Mouse (Mus musculus): ENCODE measurements around the gene C1s1. TPM values are rescaled to one million over a fixed set of nuclear protein-coding genes. Genes with fewer than 3 reads are reported as not detected.
"Not testable (repeated sequence)": the region's sequence is repeated elsewhere in the genome, so short reads cannot be mapped to it uniquely, and the experiment has no call there.

Gene C1s1
- polyA plus RNA-seq, 1 experiment from 2014 or later, result 0.49 TPM

DNA sequence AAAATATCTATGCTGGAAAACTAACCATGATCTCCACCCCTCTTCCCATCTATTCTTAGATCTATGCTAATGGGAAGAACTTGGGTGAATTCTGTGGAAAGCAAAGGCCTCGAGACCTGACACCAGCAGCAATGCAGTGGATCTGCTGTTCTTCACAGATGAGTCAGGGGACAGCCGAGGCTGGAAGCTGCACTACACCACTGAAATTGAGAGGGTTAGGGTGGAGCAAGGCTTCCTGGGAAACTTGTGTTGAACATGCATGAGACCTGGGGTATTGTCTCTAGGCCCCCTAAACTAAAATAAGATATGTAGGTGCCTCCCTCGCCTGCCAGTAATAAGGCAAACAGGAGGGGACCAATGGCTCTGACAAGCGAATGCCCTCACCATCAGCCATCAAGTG lies 19.0 kb upstream of the C1s1 start:
- not testable (repeated sequence) for ATAC-seq; H3K36me3 ChIP-seq (ENCODE audit: control insufficient read depth, insufficient read depth, low read length); H3K27ac ChIP-seq (ENCODE audit: low read depth, low read length); H3K9ac ChIP-seq (ENCODE audit: low read depth, low read length); H3K4me2 ChIP-seq (ENCODE audit: low read length); H3K4me3 ChIP-seq (ENCODE audit: low read length); H3K9me3 ChIP-seq (ENCODE audit: control insufficient read depth, low read length); H3K27me3 ChIP-seq (replicated peaks; ENCODE audit: control insufficient read depth, insufficient read depth, low read length); H3K4me1 ChIP-seq (ENCODE audit: control insufficient read depth, insufficient read depth, low read depth, low read length)
- WGBS, result 85% methylated on average over 4 of the region's 4 CpGs

DNA sequence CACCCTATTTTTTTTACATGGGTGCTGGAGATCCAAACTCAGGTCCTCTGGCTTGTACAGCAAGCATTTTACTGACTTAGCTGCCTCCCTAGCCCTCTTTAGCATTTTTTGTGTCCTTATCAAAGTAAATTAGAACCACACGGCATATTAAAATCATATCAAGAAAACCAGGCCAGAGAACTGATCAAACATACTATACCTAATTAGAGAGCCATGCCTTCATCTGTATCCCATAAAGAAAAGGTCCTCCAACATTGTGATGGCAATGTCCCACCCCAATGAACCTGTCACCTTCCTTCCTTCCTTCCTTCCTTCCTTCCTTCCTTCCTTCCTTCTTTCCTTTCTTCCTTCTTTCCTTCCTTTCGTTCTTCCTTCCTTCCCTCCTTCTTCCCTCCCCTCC lies 13.8 kb upstream of the C1s1 start:
- not testable (repeated sequence) for H3K27me3 ChIP-seq (replicated peaks; ENCODE audit: control insufficient read depth, insufficient read depth, low read length); H3K36me3 ChIP-seq (ENCODE audit: control insufficient read depth, insufficient read depth, low read length); H3K4me1 ChIP-seq (ENCODE audit: control insufficient read depth, insufficient read depth, low read depth, low read length); H3K27ac ChIP-seq (ENCODE audit: low read depth, low read length); H3K4me3 ChIP-seq (ENCODE audit: low read length); H3K9me3 ChIP-seq (ENCODE audit: control insufficient read depth, low read length); H3K4me2 ChIP-seq (ENCODE audit: low read length); ATAC-seq; H3K9ac ChIP-seq (ENCODE audit: low read depth, low read length)
- WGBS, result 82% methylated on average over 2 of the region's 2 CpGs

GRCm38 (mm10) chr6:124552766-124553165 lies 10.6 kb upstream of the C1s1 start:
- H3K36me3 ChIP-seq (ENCODE audit: control insufficient read depth, insufficient read depth, low read length), result no peaks in the 10 kb centered on the region
- peaks cover 7% of the 10 kb centered on the region for H3K9me3 ChIP-seq (ENCODE audit: control insufficient read depth, low read length)
- no peak overlapping the region for H3K9ac ChIP-seq (ENCODE audit: low read depth, low read length)
- H3K4me3 ChIP-seq (ENCODE audit: low read length), result no peak overlapping the region
- H3K4me2 ChIP-seq (ENCODE audit: low read length), result no peak overlapping the region
- H3K4me1 ChIP-seq (ENCODE audit: control insufficient read depth, insufficient read depth, low read depth, low read length), result no peaks in the 10 kb centered on the region
- no peak overlapping the region for H3K27ac ChIP-seq (ENCODE audit: low read depth, low read length)
- no peak for ATAC-seq
- H3K27me3 ChIP-seq (replicated peaks; ENCODE audit: control insufficient read depth, insufficient read depth, low read length), result no peaks in the 10 kb centered on the region
- 73% methylated on average over 22 of the region's 22 CpGs for WGBS

GRCm38 (mm10) chr6:124549023-124549550 lies 6.9 kb upstream of the C1s1 start:
- Histone ChIP-seq H3K9ac (ENCODE audit: low read depth, low read length) (no peak overlapping the region), H3K9me3 (ENCODE audit: control insufficient read depth, low read length) (peaks cover 7% of the 10 kb centered on the region), H3K4me3 (ENCODE audit: low read length) (no peak overlapping the region), H3K4me2 (ENCODE audit: low read length) (no peak overlapping the region), H3K36me3 (ENCODE audit: control insufficient read depth, insufficient read depth, low read length) (no peaks in the 10 kb centered on the region), H3K27me3 (replicated peaks; ENCODE audit: control insufficient read depth, insufficient read depth, low read length) (no peaks in the 10 kb centered on the region), H3K4me1 (ENCODE audit: control insufficient read depth, insufficient read depth, low read depth, low read length) (no peaks in the 10 kb centered on the region), H3K27ac (ENCODE audit: low read depth, low read length) (no peak overlapping the region)
- ATAC-seq, result no peak
- WGBS, result 87% methylated on average over 3 of the region's 3 CpGs

GRCm38 (mm10) chr6:124547979-124548378 lies 5.8 kb upstream of the C1s1 start:
- H3K36me3 ChIP-seq (ENCODE audit: control insufficient read depth, insufficient read depth, low read length); H3K4me1 ChIP-seq (ENCODE audit: control insufficient read depth, insufficient read depth, low read depth, low read length); H3K4me2 ChIP-seq (ENCODE audit: low read length); H3K9ac ChIP-seq (ENCODE audit: low read depth, low read length); ATAC-seq; H3K27ac ChIP-seq (ENCODE audit: low read depth, low read length); H3K4me3 ChIP-seq (ENCODE audit: low read length); H3K27me3 ChIP-seq (replicated peaks; ENCODE audit: control insufficient read depth, insufficient read depth, low read length); H3K9me3 ChIP-seq (ENCODE audit: control insufficient read depth, low read length): not testable (repeated sequence)
- 90% methylated on average over 3 of the region's 3 CpGs for WGBS

GRCm38 (mm10) chr6:124545425-124545824 lies 3.3 kb upstream of the C1s1 start:
- Histone ChIP-seq H3K4me3 (ENCODE audit: low read length) (no peak overlapping the region), H3K27ac (ENCODE audit: low read depth, low read length) (no peak overlapping the region), H3K4me1 (ENCODE audit: control insufficient read depth, insufficient read depth, low read depth, low read length) (no peaks in the 10 kb centered on the region), H3K9ac (ENCODE audit: low read depth, low read length) (no peak overlapping the region), H3K36me3 (ENCODE audit: control insufficient read depth, insufficient read depth, low read length) (no peaks in the 10 kb centered on the region), H3K9me3 (ENCODE audit: control insufficient read depth, low read length) (0 out of 2 replicates have a peak, but pooled peaks cover 2% of the 10 kb centered on the region), H3K27me3 (replicated peaks; ENCODE audit: control insufficient read depth, insufficient read depth, low read length) (no peaks in the 10 kb centered on the region), H3K4me2 (ENCODE audit: low read length) (no peak overlapping the region)
- 89% methylated on average over 2 of the region's 2 CpGs for WGBS
- ATAC-seq, result no peak

DNA sequence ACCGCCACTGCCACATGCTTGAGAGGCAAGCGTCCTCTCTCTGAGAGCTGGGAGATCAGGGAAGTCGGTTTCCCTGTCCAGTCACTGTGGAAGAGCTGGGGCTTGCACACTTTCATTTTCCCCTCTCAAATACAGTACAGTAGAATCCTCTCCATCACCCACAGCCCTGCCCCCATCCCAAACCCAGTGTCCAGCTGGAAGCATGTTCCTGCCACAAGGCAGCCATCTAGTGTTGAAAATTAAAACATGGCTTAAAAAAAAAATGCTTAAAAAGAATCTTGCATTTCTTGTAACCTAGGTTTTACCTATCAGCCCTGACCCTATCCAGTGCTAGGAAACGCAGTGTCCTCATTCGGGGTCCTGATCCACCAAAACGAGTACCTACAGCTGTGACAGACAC lies 2.3 kb upstream of the C1s1 start:
- H3K27ac ChIP-seq (ENCODE audit: low read depth, low read length), result no peak overlapping the region
- H3K4me1 ChIP-seq (ENCODE audit: control insufficient read depth, insufficient read depth, low read depth, low read length), result no peaks in the 10 kb centered on the region
- 87% methylated on average over 5 of the region's 6 CpGs for WGBS
- H3K27me3 ChIP-seq (replicated peaks; ENCODE audit: control insufficient read depth, insufficient read depth, low read length), result no peaks in the 10 kb centered on the region
- H3K4me3 ChIP-seq (ENCODE audit: low read length), result no peak overlapping the region
- no peaks in the 10 kb centered on the region for H3K36me3 ChIP-seq (ENCODE audit: control insufficient read depth, insufficient read depth, low read length)
- no peak overlapping the region for H3K9ac ChIP-seq (ENCODE audit: low read depth, low read length)
- no peak overlapping the region for H3K4me2 ChIP-seq (ENCODE audit: low read length)
- no peaks in the 10 kb centered on the region for H3K9me3 ChIP-seq (ENCODE audit: control insufficient read depth, low read length)
- no peak for ATAC-seq

DNA sequence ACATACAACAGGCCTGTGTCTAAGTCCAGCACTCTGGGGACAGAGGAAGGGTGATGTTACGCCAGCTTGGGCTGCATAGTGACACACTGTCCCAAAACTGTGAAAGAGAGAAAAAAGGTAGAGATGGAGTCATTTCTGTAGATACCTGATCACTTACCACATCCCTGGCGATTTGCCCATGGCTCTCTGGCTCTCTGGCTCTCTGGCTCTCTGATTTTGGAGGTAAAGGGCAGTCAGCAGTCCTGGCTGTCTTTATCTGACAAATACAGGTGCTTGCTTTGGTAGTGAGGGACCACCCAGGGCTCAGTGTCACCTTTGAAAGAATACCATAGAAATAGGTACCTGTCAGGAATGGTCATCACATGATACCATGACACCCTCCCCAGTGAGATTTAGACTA lies 983 bp downstream of the C1s1 start:
- H3K36me3 ChIP-seq (ENCODE audit: control insufficient read depth, insufficient read depth, low read length); H3K27ac ChIP-seq (ENCODE audit: low read depth, low read length); H3K4me1 ChIP-seq (ENCODE audit: control insufficient read depth, insufficient read depth, low read depth, low read length); H3K9me3 ChIP-seq (ENCODE audit: control insufficient read depth, low read length); H3K9ac ChIP-seq (ENCODE audit: low read depth, low read length); H3K4me3 ChIP-seq (ENCODE audit: low read length); ATAC-seq; H3K27me3 ChIP-seq (replicated peaks; ENCODE audit: control insufficient read depth, insufficient read depth, low read length); H3K4me2 ChIP-seq (ENCODE audit: low read length): not testable (repeated sequence)
- 86% methylated on average over 2 of the region's 2 CpGs for WGBS

DNA sequence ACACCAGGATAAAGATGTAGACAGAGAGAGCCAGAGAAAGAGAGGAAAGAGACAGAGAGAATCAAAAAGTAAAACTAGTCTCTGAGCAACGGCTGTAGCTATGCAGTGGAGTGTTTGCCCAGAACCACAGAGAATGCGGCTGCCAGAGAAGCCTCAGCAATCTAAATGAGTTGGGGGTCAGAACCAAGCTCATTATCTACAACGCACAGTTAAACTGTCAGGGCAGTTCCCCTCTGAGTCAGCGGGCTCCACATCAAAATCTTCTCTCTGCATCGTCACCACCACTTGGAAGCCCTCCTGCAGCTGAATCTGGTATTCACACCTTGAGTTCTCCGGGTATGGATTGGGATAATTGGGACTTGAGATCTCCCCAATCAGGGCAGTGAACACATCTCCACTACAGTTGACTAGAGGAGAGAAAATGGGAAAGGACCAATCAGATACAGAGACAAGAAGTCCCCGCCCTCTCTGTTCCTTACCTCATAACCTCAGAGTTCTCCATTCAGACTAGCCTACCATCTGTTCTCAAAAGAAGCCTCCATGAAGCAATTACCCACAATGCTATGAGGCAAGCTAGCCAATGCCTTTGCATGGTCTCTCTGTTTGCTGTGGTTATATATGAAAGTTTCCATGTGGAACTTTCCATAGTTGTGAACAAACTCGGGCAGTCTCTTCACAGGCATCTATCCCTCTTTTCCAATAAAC lies 5.9 kb downstream of the C1s1 start:
- WGBS, result 85% methylated on average over 8 of the region's 8 CpGs
- H3K36me3 ChIP-seq (ENCODE audit: control insufficient read depth, insufficient read depth, low read length); H3K9ac ChIP-seq (ENCODE audit: low read depth, low read length); H3K4me3 ChIP-seq (ENCODE audit: low read length); H3K4me1 ChIP-seq (ENCODE audit: control insufficient read depth, insufficient read depth, low read depth, low read length); H3K27me3 ChIP-seq (replicated peaks; ENCODE audit: control insufficient read depth, insufficient read depth, low read length); H3K9me3 ChIP-seq (ENCODE audit: control insufficient read depth, low read length); H3K4me2 ChIP-seq (ENCODE audit: low read length); ATAC-seq; H3K27ac ChIP-seq (ENCODE audit: low read depth, low read length): not testable (repeated sequence)
